Mouse (Mus musculus) olfactory bulb, adult 2 months (tissue): ENCODE data around the gene Usp1. TPM values are rescaled to one million over a fixed set of nuclear protein-coding genes. Genes with fewer than 3 reads are reported as not detected.
"Not testable (repeated sequence)": the region's sequence is repeated elsewhere in the genome, so short reads cannot be mapped to it uniquely, and the experiment has no call there.

ENCODE experiments used
- H3K27ac ChIP-seq: fragments of 200-500 bp; 2 replicates; pipeline ENCODE4 v1.5.1; 2012; ENCODE audit warnings: low read depth, low read length; ENCODE audit not compliant: insufficient read depth
- H3K4me1 ChIP-seq: fragments of 200-500 bp; 2 replicates; pipeline ENCODE4 v1.6.1; 2012; ENCODE audit warnings: low read length; ENCODE audit not compliant: control insufficient read depth, insufficient read depth
- H3K4me3 ChIP-seq: fragments of 200-500 bp; 2 replicates; pipeline ENCODE4 v1.5.1; 2012; ENCODE audit warnings: mild to moderate bottlenecking, low read depth, low read length, moderate library complexity; ENCODE audit not compliant: insufficient read depth
- CTCF ChIP-seq: fragments of 200-500 bp; IDR thresholded peaks from 2 replicates; pipeline ENCODE4 v1.5.1; 2012; ENCODE audit warnings: low read depth, mild to moderate bottlenecking, low read length, moderate library complexity; ENCODE audit not compliant: insufficient read depth
- POLR2A ChIP-seq: fragments of 200-500 bp; IDR thresholded peaks from 2 replicates; pipeline ENCODE4 v1.6.1; 2012; ENCODE audit warnings: mild to moderate bottlenecking, low read depth, low read length, moderate library complexity; ENCODE audit not compliant: insufficient read depth
- WGBS: fragments of 180-500 bp; shearing (Covaris S2); methylation state at CpG from one replicate; pipeline ENCODE4 v1.1.7; 2018; 5-methylcytosine and 5-hydroxymethylcytosine counted together
- polyA plus RNA-seq: library from polyadenylated mRNA; stranded (reverse); fragments of >200 nt; gene quantifications from 2 replicates; pipeline ENCODE4 v1.2.4, GENCODE M21; 2012; ENCODE audit warnings: low replicate concordance; ENCODE audit not compliant: missing spikeins, insufficient read depth, insufficient read length

The Usp1 gene
- polyA plus RNA-seq, 1 experiment = 86.3 TPM

DNA sequence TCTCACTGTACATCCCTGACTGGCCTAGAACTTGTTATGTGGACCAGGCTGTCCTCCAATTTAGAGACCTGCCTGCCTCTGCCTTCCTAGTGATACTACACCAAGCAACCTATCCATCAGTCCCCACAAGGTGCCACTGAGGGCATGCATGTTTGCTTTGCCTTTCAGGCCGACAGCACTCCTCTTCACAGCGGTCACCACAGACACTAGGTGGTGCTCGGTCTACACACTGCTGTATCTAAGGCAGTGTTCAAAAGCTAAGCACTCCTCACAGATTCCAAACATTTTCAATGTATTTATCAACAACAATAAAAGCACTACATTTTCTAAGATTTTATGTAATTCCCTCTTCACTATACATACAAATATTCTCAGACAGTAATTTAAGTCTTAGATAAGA lies 46.3 kb downstream of the Usp1 start:
- Histone ChIP-seq H3K27ac (no peak overlapping the region), H3K4me3 (no peak overlapping the region), H3K4me1 (no peaks in the 10 kb centered on the region)
- TF ChIP-seq POLR2A (no peak), CTCF (no peak)
- WGBS = 93% methylated on average over 3 of the region's 3 CpGs

DNA sequence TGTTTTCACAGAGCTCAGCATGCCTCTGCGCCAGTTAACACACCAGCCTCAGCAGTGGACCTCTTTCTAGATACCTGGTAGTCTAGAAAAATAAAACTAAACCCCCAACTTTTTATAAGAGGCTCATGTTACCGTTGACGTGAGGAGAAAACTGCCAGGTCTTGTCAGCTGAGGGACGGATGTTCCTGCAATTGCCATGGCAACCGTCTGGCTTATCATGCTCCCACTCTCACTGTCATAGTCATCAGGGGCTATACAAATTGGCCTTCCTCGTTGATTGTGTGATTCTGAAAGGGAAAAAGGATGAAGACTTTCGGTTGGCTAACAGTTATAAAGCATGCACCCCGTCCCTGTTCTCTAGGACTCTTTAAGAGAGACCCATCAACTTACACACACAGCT lies 52.1 kb downstream of the Usp1 start:
- 78% methylated on average over 8 of the region's 8 CpGs for WGBS
- Histone ChIP-seq H3K4me3 (no peak overlapping the region), H3K4me1 (no peaks in the 10 kb centered on the region), H3K27ac (no peak overlapping the region)
- no peak for TF ChIP-seq CTCF
- TF ChIP-seq POLR2A = no peak

DNA sequence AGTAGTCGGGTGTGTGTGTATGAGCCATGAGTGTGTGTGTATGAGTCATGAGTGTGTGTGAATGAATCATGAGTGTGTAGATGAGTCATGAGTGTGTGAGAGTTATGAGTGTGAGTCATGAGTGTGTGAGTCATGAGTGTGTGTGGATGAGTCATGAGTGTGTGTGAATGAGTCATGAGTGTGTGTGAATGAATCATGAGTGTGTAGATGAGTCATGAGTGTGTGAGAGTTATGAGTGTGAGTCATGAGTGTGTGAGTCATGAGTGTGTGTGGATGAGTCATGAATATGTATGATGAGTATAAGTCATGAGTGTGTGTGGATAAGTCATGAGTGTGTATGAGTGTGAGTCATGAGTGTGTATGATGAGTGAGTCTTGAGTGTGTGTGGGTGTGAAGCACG lies 54.7 kb downstream of the Usp1 start:
- not testable (repeated sequence) for H3K4me3 ChIP-seq, H3K27ac ChIP-seq, H3K4me1 ChIP-seq
- 95% methylated on average over 2 of the region's 2 CpGs for WGBS

DNA sequence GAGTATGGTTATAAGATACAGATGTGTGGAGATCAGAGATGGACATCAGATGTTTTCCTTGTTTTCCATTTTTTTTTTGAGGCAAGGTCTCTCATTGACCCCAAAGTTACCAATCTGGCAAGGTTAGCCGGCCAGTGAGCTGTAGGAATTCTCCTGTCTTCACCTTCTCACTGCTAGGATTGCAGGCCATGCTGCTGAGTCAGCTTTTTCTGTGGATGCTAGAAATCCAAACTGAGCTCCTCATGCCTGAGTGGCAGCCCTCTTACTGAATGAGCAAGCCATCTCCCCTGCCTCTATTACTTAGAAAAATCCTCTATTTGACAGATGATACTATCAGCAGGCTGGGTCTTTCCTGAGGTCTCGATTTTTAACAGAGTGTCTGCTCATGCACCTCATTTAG lies 55.1 kb downstream of the Usp1 start:
- H3K4me1 ChIP-seq = no peaks in the 10 kb centered on the region
- H3K27ac ChIP-seq = no peak overlapping the region
- no peak overlapping the region for H3K4me3 ChIP-seq
- no peak for TF ChIP-seq POLR2A
- TF ChIP-seq CTCF = no peak
- 89% methylated on average over 2 of the region's 2 CpGs for WGBS

DNA sequence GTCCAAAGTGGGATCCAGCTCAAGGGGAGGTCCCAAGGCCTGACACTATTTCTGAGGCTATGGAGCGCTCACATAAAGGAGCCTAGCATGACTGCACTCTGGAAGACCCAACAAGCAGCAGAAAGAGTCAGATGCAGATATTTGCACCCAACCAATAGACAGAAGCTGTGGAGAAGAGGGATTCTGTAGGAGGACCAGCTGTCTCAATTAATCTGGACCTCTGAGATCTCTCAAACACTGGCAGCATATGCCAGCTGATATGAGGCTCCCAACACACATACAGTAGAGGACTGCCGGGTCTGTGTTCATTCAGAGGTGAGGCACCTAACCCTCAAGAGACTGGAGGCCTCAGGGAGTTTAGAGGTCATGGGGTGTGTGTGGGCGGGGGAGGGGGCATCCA lies 56.4 kb downstream of the Usp1 start:
- not testable (repeated sequence) for H3K27ac ChIP-seq, H3K4me1 ChIP-seq
- 98% methylated on average over 3 of the region's 3 CpGs for WGBS

DNA sequence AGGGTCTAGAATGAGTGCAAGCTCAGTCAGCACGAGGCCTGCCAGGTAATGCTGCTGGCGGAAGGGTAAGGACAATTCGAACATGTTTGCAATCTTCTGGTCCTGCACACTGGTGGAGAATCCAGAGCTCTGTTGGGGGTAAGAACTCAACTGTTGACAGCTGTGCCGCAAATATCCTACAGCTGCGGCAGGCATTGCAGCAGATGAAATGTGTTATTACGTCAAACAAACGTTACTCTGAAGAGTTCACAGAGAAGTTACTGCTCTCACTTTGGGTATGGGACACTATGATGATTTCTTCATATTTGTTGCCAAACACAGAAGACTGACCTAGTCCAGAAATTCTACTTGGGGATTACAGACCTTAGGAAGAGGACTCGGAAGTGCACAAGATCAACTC lies 61.1 kb downstream of the Usp1 start:
- TF ChIP-seq POLR2A (no peak), CTCF (no peak)
- Histone ChIP-seq H3K4me1 (no peaks in the 10 kb centered on the region), H3K27ac (no peak overlapping the region), H3K4me3 (no peak overlapping the region)
- WGBS = 93% methylated on average over 8 of the region's 8 CpGs

More for the DNA sequence above, 56.4 kb downstream of the Usp1 start:
- not testable (repeated sequence) for H3K4me3 ChIP-seq

Other genes with a start within 250 kb of the Usp1 start
- not detected in 2 replicates for gene L1td1, start 197.1 kb upstream of the Usp1 start, polyA plus RNA-seq
- not detected in 2 replicates for gene Kank4, start 106.3 kb upstream of the Usp1 start, polyA plus RNA-seq
- gene I0C0044D17Rik, start 100.0 kb upstream of the Usp1 start, polyA plus RNA-seq = not detected in 2 replicates
- gene Angptl3, start 107.1 kb downstream of the Usp1 start, polyA plus RNA-seq = not detected in 2 replicates
- gene Dock7, start 197.1 kb downstream of the Usp1 start, polyA plus RNA-seq = not detected in 2 replicates